Comparison of ENCODE assay signal across 8 mouse cellular contexts in genomic region chr15:82922755-82923154, GRCm38 (mm10).
DNase-seq lines count a peak whose midpoint lies in the region; ATAC-seq and TF ChIP-seq lines count a peak whose summit lies in the region.

No protein-coding gene starts in this region.

- H3K4me3 ChIP-seq in forebrain, embryonic 11.5 days (ENCODE audit: low read depth, low read length): no peak overlapping the region
- no peak overlapping the region for H3K4me3 ChIP-seq in forebrain, embryonic 10.5 days
- no peak overlapping the region for H3K4me3 ChIP-seq in liver, embryonic 14.5 days (ENCODE audit: insufficient read depth in 1 of 2, low read depth in 2 of 2, low read length in 2 of 2)
- H3K4me3 ChIP-seq in hindbrain, embryonic 12.5 days: no peak overlapping the region
- no peak overlapping the region for H3K4me3 ChIP-seq in neural tube, embryonic 14.5 days (ENCODE audit: low read depth, low read length)

- DNase-seq in forebrain, embryonic 11.5 days (ENCODE audit: low spot score): no peak
- DNase-seq in forebrain, embryonic 10.5 days (ENCODE audit: extremely low spot score, low spot score): no peak
- no peak for DNase-seq in liver, embryonic 14.5 days (ENCODE audit: low read depth in 3 of 3, low spot score in 3 of 3)
- no peak for DNase-seq in liver
- DNase-seq in frontal cortex, postnatal 36 days (ENCODE audit: low spot score in 2 of 2): no peak

- H3K9me3 ChIP-seq in forebrain, embryonic 11.5 days (ENCODE audit: control insufficient read depth, low read length): no peaks in the 10 kb centered on the region
- H3K9me3 ChIP-seq in forebrain, embryonic 10.5 days: no peaks in the 10 kb centered on the region
- H3K9me3 ChIP-seq in liver, embryonic 14.5 days (ENCODE audit: control insufficient read depth, low read length): no peaks in the 10 kb centered on the region
- H3K9me3 ChIP-seq in hindbrain, embryonic 12.5 days (replicated peaks): no peaks in the 10 kb centered on the region
- no peaks in the 10 kb centered on the region for H3K9me3 ChIP-seq in neural tube, embryonic 14.5 days (ENCODE audit: control insufficient read depth, low read length)

- no peak overlapping the region for H3K9ac ChIP-seq in forebrain, embryonic 11.5 days (ENCODE audit: low read length)
- H3K9ac ChIP-seq in liver, embryonic 14.5 days (replicated peaks): no peak overlapping the region
- H3K9ac ChIP-seq in hindbrain, embryonic 12.5 days: no peak overlapping the region
- no peak overlapping the region for H3K9ac ChIP-seq in neural tube, embryonic 14.5 days (replicated peaks; ENCODE audit: low read depth, low read length)

- peaks cover 48% of the 10 kb centered on the region for H3K4me1 ChIP-seq in forebrain, embryonic 11.5 days (replicated peaks; ENCODE audit: control insufficient read depth, insufficient read depth, low read length)
- peaks cover 83% of the 10 kb centered on the region for H3K4me1 ChIP-seq in forebrain, embryonic 10.5 days
- peaks cover 0 to 6% of the 10 kb centered on the region in 2 experiments; a peak in 1 of 4 replicates for H3K4me1 ChIP-seq in liver, embryonic 14.5 days (replicated peaks; ENCODE audit: control insufficient read depth in 2 of 2, insufficient read depth in 2 of 2, low read length in 1 of 2)
- peaks cover 87% of the 10 kb centered on the region for H3K4me1 ChIP-seq in hindbrain, embryonic 12.5 days
- peaks cover 80% of the 10 kb centered on the region for H3K4me1 ChIP-seq in neural tube, embryonic 14.5 days (ENCODE audit: control insufficient read depth, insufficient read depth, low read length)

- 0 out of 2 replicates have a peak overlapping the region, but pooled peaks have one; percentile 1 for H3K4me2 ChIP-seq in forebrain, embryonic 11.5 days (ENCODE audit: low read depth, low read length, severe bottlenecking)
- H3K4me2 ChIP-seq in liver, embryonic 14.5 days (ENCODE audit: low read depth): no peak overlapping the region
- 0 out of 2 replicates have a peak overlapping the region, but pooled peaks have one; percentile 20 for H3K4me2 ChIP-seq in hindbrain, embryonic 12.5 days (replicated peaks)
- no peak overlapping the region for H3K4me2 ChIP-seq in neural tube, embryonic 14.5 days (ENCODE audit: low read depth, low read length)

- no peak overlapping the region for H3K27ac ChIP-seq in forebrain, embryonic 11.5 days (ENCODE audit: low read depth, low read length)
- H3K27ac ChIP-seq in forebrain, embryonic 10.5 days: no peak overlapping the region
- H3K27ac ChIP-seq in liver, embryonic 14.5 days: no peak overlapping the region
- H3K27ac ChIP-seq in hindbrain, embryonic 12.5 days: peak overlapping the region; percentile 69
- H3K27ac ChIP-seq in neural tube, embryonic 14.5 days (ENCODE audit: low read depth, low read length): peak overlapping the region; percentile 66; the same call in 1 of the 2 replicates

- peaks cover 2% of the 10 kb centered on the region for H3K27me3 ChIP-seq in forebrain, embryonic 11.5 days (ENCODE audit: control insufficient read depth, insufficient read depth, low read length)
- peaks cover 91% of the 10 kb centered on the region for H3K27me3 ChIP-seq in forebrain, embryonic 10.5 days (ENCODE audit: poor library complexity, severe bottlenecking)
- H3K27me3 ChIP-seq in liver, embryonic 14.5 days (ENCODE audit: control insufficient read depth, insufficient read depth, low read length): peaks cover 3% of the 10 kb centered on the region
- H3K27me3 ChIP-seq in hindbrain, embryonic 12.5 days: peaks cover 45% of the 10 kb centered on the region
- peaks cover 2% of the 10 kb centered on the region; the same call in 1 of the 2 replicates for H3K27me3 ChIP-seq in neural tube, embryonic 14.5 days (ENCODE audit: control insufficient read depth, insufficient read depth, low read length)

- peak; percentile 53 for TF ChIP-seq CTCF in liver, embryonic 14.5 days (IDR thresholded peaks at IDR 0.05; ENCODE audit: low read depth)

- no peak for TF ChIP-seq EP300 in liver, embryonic 14.5 days (IDR thresholded peaks at IDR 0.05; ENCODE audit: low read depth)

- ATAC-seq in forebrain, embryonic 11.5 days (replicated peaks; ENCODE audit: low FRiP score): no peak
- no peak for ATAC-seq in liver, embryonic 14.5 days (ENCODE audit: insufficient read depth)
- ATAC-seq in hindbrain, embryonic 12.5 days (ENCODE audit: low FRiP score): no peak
- ATAC-seq in neural tube, embryonic 14.5 days (ENCODE audit: low read depth): no peak
- ATAC-seq in erythroid progenitor cell, adult 5-6 weeks (replicated peaks; ENCODE audit: low FRiP score, poor library complexity, severe bottlenecking): no peak

- 64% methylated on average over 4 of the region's 4 CpGs for WGBS in forebrain, embryonic 11.5 days
- 64% methylated on average over 4 of the region's 4 CpGs for WGBS in forebrain, embryonic 10.5 days
- WGBS in liver, embryonic 14.5 days (ENCODE audit: insufficient replicate concordance): 51% methylated on average over 4 of the region's 4 CpGs
- 70% methylated on average over 4 of the region's 4 CpGs for WGBS in hindbrain, embryonic 12.5 days
- WGBS in neural tube, embryonic 14.5 days: 74% methylated on average over 4 of the region's 4 CpGs

- H3K36me3 ChIP-seq in forebrain, embryonic 11.5 days (ENCODE audit: control insufficient read depth, insufficient read depth, low read length): no peaks in the 10 kb centered on the region
- no peaks in the 10 kb centered on the region for H3K36me3 ChIP-seq in forebrain, embryonic 10.5 days (replicated peaks)
- H3K36me3 ChIP-seq in liver, embryonic 14.5 days (replicated peaks; ENCODE audit: control insufficient read depth, insufficient read depth, low read depth): no peaks in the 10 kb centered on the region
- no peaks in the 10 kb centered on the region for H3K36me3 ChIP-seq in hindbrain, embryonic 12.5 days
- H3K36me3 ChIP-seq in neural tube, embryonic 14.5 days (ENCODE audit: control insufficient read depth, insufficient read depth, low read length): no peaks in the 10 kb centered on the region

Comparison
In these comparisons a context has a peak if more than half of its experiments do, and no peak if none do; other contexts are left out.
1. H3K27ac ChIP-seq: peak in hindbrain, embryonic 12.5 days (single experiment) and neural tube, embryonic 14.5 days (single experiment); none in forebrain, embryonic 11.5 days (single experiment), forebrain, embryonic 10.5 days (single experiment) and liver, embryonic 14.5 days (single experiment).
2. H3K4me2 ChIP-seq: peak in forebrain, embryonic 11.5 days (single experiment) and hindbrain, embryonic 12.5 days (single experiment); none in liver, embryonic 14.5 days (single experiment) and neural tube, embryonic 14.5 days (single experiment).